Mouse (Mus musculus) heart, postnatal 25 days (tissue): ENCODE measurements at regions not wholly inside any gene's neighbourhood (a gene's known extent, or its start where the extent isn't known, plus 50 kb on each side); places are given as distances from the start of the nearest gene placed in this dataset.

Source experiments
- DNase-seq: peaks from one replicate; pipeline ENCODE4 v3.0.0; 2022; ENCODE audit warnings: low spot score
- intact Hi-C: fragments of 180-260 bp; cut with DNase I; formaldehyde crosslinking; loops from one replicate; pipeline ENCODE4 v1.15.1; 2025

- no peak for DNase-seq
- intact Hi-C loops, result no loop called here
Observed at GRCm38 (mm10) chr6:51641965-51642364, 118.3 kb downstream of the Snx10 start.

- no peak for DNase-seq
- intact Hi-C loops, result no loop called here
Observed at GRCm38 (mm10) chr6:51648813-51649212, 125.1 kb downstream of the Snx10 start.

- intact Hi-C loops, result no loop called here
- no peak for DNase-seq
Observed at GRCm38 (mm10) chr6:51653753-51654152, 130.1 kb downstream of the Snx10 start.

GRCm38 (mm10) chr6:51654991-51655390 is 131.3 kb downstream of the Snx10 start:
- no peak for DNase-seq
- intact Hi-C loops, result no loop called here

- intact Hi-C loops, result no loop called here
Observed at GRCm38 (mm10) chr6:51656078-51656477, 132.4 kb downstream of the Snx10 start.

GRCm38 (mm10) chr6:51656883-51657640 is 133.4 kb downstream of the Snx10 start:
- intact Hi-C loops, result no loop called here

More at GRCm38 (mm10) chr6:51656078-51656477, 132.4 kb downstream of the Snx10 start:
- no peak for DNase-seq

GRCm38 (mm10) chr6:51658360-51658759 is 134.7 kb downstream of the Snx10 start:
- intact Hi-C loops, result no loop called here
- DNase-seq, result no peak

More at GRCm38 (mm10) chr6:51656883-51657640, 133.4 kb downstream of the Snx10 start:
- no peak for DNase-seq

GRCm38 (mm10) chr6:51663178-51663577 is 139.5 kb downstream of the Snx10 start:
- DNase-seq, result no peak
- intact Hi-C loops, result no loop called here

GRCm38 (mm10) chr6:51664049-51664448 is 140.3 kb downstream of the Snx10 start:
- intact Hi-C loops, result no loop called here

GRCm38 (mm10) chr6:51667022-51667421 is 143.3 kb downstream of the Snx10 start:
- intact Hi-C loops, result no loop called here

More at GRCm38 (mm10) chr6:51664049-51664448, 140.3 kb downstream of the Snx10 start:
- DNase-seq, result no peak

GRCm38 (mm10) chr6:51675342-51675945 is 151.7 kb downstream of the Snx10 start:
- intact Hi-C loops, result no loop called here
- DNase-seq, result no peak

More at GRCm38 (mm10) chr6:51667022-51667421, 143.3 kb downstream of the Snx10 start:
- no peak for DNase-seq

- intact Hi-C loops, result no loop called here
Observed at GRCm38 (mm10) chr6:51677162-51677996, 153.7 kb downstream of the Snx10 start.

GRCm38 (mm10) chr6:51678743-51679142 is 155.0 kb downstream of the Snx10 start:
- DNase-seq, result no peak
- intact Hi-C loops, result no loop called here

More at GRCm38 (mm10) chr6:51677162-51677996, 153.7 kb downstream of the Snx10 start:
- no peak for DNase-seq

GRCm38 (mm10) chr6:51680239-51680857 is 156.6 kb downstream of the Snx10 start:
- DNase-seq, result no peak
- intact Hi-C loops, result no loop called here

- intact Hi-C loops, result no loop called here
- DNase-seq, result no peak
Observed at GRCm38 (mm10) chr6:51683131-51683530, 159.4 kb downstream of the Snx10 start.

GRCm38 (mm10) chr6:51685651-51686287 is 162.1 kb downstream of the Snx10 start:
- intact Hi-C loops, result no loop called here
- no peak for DNase-seq

GRCm38 (mm10) chr6:51690795-51691563 is 167.3 kb downstream of the Snx10 start:
- intact Hi-C loops, result no loop called here
- DNase-seq, result no peak

- DNase-seq, result no peak
- intact Hi-C loops, result no loop called here
Observed at GRCm38 (mm10) chr6:51693984-51694383, 170.3 kb downstream of the Snx10 start.

GRCm38 (mm10) chr6:51696396-51696795 is 172.7 kb downstream of the Snx10 start:
- intact Hi-C loops, result no loop called here
- no peak for DNase-seq
